Mouse (Mus musculus): ENCODE measurements around the gene Klhl26.
"Not testable (repeated sequence)": the region's sequence is repeated elsewhere in the genome, so short reads cannot be mapped to it uniquely, and the experiment has no call there.

The Klhl26 gene

DNA sequence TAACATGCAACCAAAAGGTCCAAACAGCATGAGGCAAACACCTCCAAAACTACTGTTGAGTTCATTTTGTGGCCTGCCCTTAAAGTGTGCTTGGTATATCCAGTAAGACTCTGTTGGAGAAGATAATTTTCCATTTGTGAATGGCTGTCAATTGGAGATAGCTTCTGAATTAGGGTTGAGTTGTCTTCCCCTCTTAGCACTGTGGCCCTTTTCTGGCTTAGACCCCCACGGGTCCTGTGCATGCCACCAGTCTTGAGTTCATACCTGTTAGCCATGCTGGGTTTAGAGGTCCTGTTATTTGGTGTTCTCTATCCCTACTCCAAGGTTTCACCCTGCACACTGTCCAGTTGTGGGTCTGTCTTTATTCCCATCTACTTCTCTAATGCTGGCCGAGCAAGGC lies 35.0 kb upstream of the Klhl26 start:
- H3K27me3 ChIP-seq (ENCODE audit: insufficient read depth, low read length): no peaks in the 10 kb centered on the region
- peak overlapping the region; percentile 97 for H3K4me3 ChIP-seq (replicated peaks; ENCODE audit: low read length)
- H3K36me3 ChIP-seq (ENCODE audit: insufficient read depth, low read length): peaks cover 79% of the 10 kb centered on the region
- H3K4me1 ChIP-seq (replicated peaks; ENCODE audit: low read depth, low read length): peaks cover 73% of the 10 kb centered on the region
- no peak for TF ChIP-seq NANOG (IDR thresholded peaks at IDR 0.05; ENCODE audit: borderline replicate concordance, low read length)
- no peak for TF ChIP-seq POU5F1 (IDR thresholded peaks at IDR 0.05; ENCODE audit: borderline replicate concordance, low read length)
- TF ChIP-seq CTCF (conservative IDR thresholded peaks at IDR 0.05; ENCODE audit: low read length): no peak
- H3K9me3 ChIP-seq (ENCODE audit: low read length): no peaks in the 10 kb centered on the region

- H3K4me3 ChIP-seq (replicated peaks; ENCODE audit: low read length): peak overlapping the region; percentile 97
- H3K27me3 ChIP-seq (ENCODE audit: insufficient read depth, low read length); H3K9me3 ChIP-seq (ENCODE audit: low read length): not testable (repeated sequence)
- H3K36me3 ChIP-seq (ENCODE audit: insufficient read depth, low read length): peaks cover 73% of the 10 kb centered on the region
- peaks cover 68% of the 10 kb centered on the region for H3K4me1 ChIP-seq (replicated peaks; ENCODE audit: low read depth, low read length)
Observed at GRCm38 (mm10) chr8:70511174-70511573, 34.4 kb upstream of the Klhl26 start.

DNA sequence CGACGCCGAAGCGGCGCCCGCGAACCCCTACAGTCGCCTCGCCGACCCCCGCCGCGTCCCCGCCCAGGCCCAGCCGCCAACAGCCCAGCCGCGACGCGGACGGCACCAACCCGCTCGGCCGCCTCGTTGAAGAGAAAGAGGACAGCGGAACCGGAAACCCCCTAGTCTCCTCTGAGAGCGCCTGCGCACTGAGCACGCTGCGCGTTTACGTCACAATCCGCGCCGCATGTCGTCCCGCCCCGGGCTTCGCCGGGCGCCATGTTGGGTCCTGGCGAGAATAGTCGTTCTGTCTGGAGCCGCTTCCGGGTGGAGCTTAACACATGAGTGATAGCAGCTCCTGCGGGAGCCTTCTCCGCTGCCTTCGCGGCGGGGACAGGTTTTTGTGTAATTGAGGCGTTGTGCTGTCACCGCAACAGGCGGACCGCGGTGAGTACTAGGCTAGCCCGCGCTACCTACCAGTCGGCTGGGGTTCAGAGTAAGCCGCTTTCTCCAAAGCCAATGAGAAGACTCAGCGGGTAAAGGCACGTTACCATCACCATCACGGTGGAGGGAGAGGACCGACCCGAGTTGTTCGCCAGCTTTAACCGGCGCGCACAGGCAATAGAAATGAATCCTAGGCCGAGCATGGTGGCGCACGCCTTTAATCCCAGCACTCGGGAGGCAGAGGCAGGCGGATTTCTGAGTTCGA lies 33.6 kb upstream of the Klhl26 start, which contains the start of gene Uba52:
Gene Uba52, minus strand, starts transcription at position 574 of the 688 bp plus-strand sequence.
- TF ChIP-seq CTCF (conservative IDR thresholded peaks at IDR 0.05; ENCODE audit: low read length) (no peak), NANOG (IDR thresholded peaks at IDR 0.05; ENCODE audit: borderline replicate concordance, low read length) (no peak), POU5F1 (IDR thresholded peaks at IDR 0.05; ENCODE audit: borderline replicate concordance, low read length) (no peak)
- H3K36me3 ChIP-seq (ENCODE audit: insufficient read depth, low read length): peaks cover 68% of the 10 kb centered on the region
- no peaks in the 10 kb centered on the region for H3K9me3 ChIP-seq (ENCODE audit: low read length)
- H3K4me1 ChIP-seq (replicated peaks; ENCODE audit: low read depth, low read length): peaks cover 71% of the 10 kb centered on the region
- H3K4me3 ChIP-seq (replicated peaks; ENCODE audit: low read length): peak within 1 kb of the TSS; percentile 97
- H3K27me3 ChIP-seq (ENCODE audit: insufficient read depth, low read length): no peaks in the 10 kb centered on the region

DNA sequence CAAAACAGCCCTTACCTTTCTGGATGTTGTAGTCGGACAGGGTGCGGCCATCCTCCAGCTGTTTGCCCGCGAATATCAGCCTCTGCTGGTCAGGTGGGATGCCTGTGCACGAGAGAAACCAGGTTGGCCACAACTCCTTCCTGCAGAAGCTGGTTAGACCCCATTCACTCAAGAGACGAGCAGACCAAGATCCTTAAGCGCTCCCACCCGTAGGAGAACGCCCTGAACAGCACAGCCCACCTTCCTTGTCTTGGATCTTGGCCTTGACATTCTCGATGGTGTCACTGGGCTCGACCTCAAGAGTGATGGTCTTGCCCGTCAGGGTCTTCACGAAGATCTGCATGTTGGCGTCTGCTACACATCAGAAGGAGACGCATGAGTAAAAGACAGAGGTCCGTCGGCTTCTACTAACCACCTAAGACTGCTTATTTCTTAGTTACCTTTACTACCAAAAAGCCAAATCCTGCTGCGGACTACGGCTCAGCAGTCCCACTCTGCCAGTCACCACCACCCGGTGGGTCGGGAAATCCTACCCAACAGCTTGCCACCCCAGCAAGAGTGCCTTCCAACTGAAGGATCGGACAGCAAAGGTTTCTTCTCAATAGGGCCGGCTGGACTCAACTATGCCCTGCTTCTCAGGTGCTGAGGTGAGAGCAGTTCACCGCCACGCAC lies 32.6 kb upstream of the Klhl26 start:
- no peak for TF ChIP-seq NANOG (IDR thresholded peaks at IDR 0.05; ENCODE audit: borderline replicate concordance, low read length)
- no peak for TF ChIP-seq POU5F1 (IDR thresholded peaks at IDR 0.05; ENCODE audit: borderline replicate concordance, low read length)
- no peak for TF ChIP-seq CTCF (conservative IDR thresholded peaks at IDR 0.05; ENCODE audit: low read length)
- Histone ChIP-seq H3K36me3 (ENCODE audit: insufficient read depth, low read length) (peaks cover 68% of the 10 kb centered on the region), H3K4me3 (replicated peaks; ENCODE audit: low read length) (peak overlapping the region; percentile 97), H3K9me3 (ENCODE audit: low read length) (no peaks in the 10 kb centered on the region), H3K27me3 (ENCODE audit: insufficient read depth, low read length) (peaks cover 2% of the 10 kb centered on the region), H3K4me1 (replicated peaks; ENCODE audit: low read depth, low read length) (peaks cover 72% of the 10 kb centered on the region)

DNA sequence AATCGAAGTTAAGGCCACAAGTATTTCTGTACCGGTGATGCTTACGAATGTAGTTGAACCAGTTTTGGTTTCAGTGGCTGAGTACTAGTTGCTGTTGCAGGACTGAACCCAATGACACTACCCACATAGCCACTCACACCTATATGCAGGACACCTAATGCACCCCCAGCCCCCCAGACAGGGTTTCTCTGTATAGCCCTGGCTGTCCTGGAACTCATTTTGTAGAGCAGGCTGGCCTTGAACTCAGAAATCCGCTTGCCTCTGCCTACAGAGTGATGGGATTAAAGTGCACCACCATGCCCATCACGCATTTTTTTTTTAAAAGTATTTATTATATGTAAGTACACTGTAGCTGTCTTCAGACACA lies 30.2 kb upstream of the Klhl26 start:
- H3K4me1 ChIP-seq (replicated peaks; ENCODE audit: low read depth, low read length): peaks cover 70% of the 10 kb centered on the region
- H3K36me3 ChIP-seq (ENCODE audit: insufficient read depth, low read length): peaks cover 54% of the 10 kb centered on the region
- H3K4me3 ChIP-seq (replicated peaks; ENCODE audit: low read length): peak overlapping the region; percentile 85
- no peaks in the 10 kb centered on the region for H3K9me3 ChIP-seq (ENCODE audit: low read length)
- TF ChIP-seq NANOG (IDR thresholded peaks at IDR 0.05; ENCODE audit: borderline replicate concordance, low read length) (no peak), POU5F1 (IDR thresholded peaks at IDR 0.05; ENCODE audit: borderline replicate concordance, low read length) (no peak), CTCF (conservative IDR thresholded peaks at IDR 0.05; ENCODE audit: low read length) (no peak)
- H3K27me3 ChIP-seq (ENCODE audit: insufficient read depth, low read length): peaks cover 23% of the 10 kb centered on the region

GRCm38 (mm10) chr8:70506328-70507026 lies 29.7 kb upstream of the Klhl26 start, which contains the start of gene Rex1bd:
Gene Rex1bd (minus strand): TSS chr8:70506752.
- Histone ChIP-seq H3K4me3 (replicated peaks; ENCODE audit: low read length) (peak within 1 kb of the TSS; percentile 97), H3K36me3 (ENCODE audit: insufficient read depth, low read length) (peaks cover 49% of the 10 kb centered on the region), H3K27me3 (ENCODE audit: insufficient read depth, low read length) (peaks cover 28% of the 10 kb centered on the region), H3K4me1 (replicated peaks; ENCODE audit: low read depth, low read length) (peaks cover 70% of the 10 kb centered on the region), H3K9me3 (ENCODE audit: low read length) (no peaks in the 10 kb centered on the region)
- no peak for TF ChIP-seq POU5F1 (IDR thresholded peaks at IDR 0.05; ENCODE audit: borderline replicate concordance, low read length)
- peak; percentile 59 for TF ChIP-seq CTCF (conservative IDR thresholded peaks at IDR 0.05; ENCODE audit: low read length)
- no peak for TF ChIP-seq NANOG (IDR thresholded peaks at IDR 0.05; ENCODE audit: borderline replicate concordance, low read length)

- Histone ChIP-seq H3K27me3 (ENCODE audit: insufficient read depth, low read length) (peaks cover 35% of the 10 kb centered on the region), H3K36me3 (ENCODE audit: insufficient read depth, low read length) (peaks cover 48% of the 10 kb centered on the region), H3K4me1 (replicated peaks; ENCODE audit: low read depth, low read length) (peaks cover 73% of the 10 kb centered on the region), H3K9me3 (ENCODE audit: low read length) (no peaks in the 10 kb centered on the region), H3K4me3 (replicated peaks; ENCODE audit: low read length) (peak overlapping the region; percentile 85)
- no peak for TF ChIP-seq POU5F1 (IDR thresholded peaks at IDR 0.05; ENCODE audit: borderline replicate concordance, low read length)
- TF ChIP-seq CTCF (conservative IDR thresholded peaks at IDR 0.05; ENCODE audit: low read length): no peak
- no peak for TF ChIP-seq NANOG (IDR thresholded peaks at IDR 0.05; ENCODE audit: borderline replicate concordance, low read length)
Observed at GRCm38 (mm10) chr8:70505698-70506327, 29.0 kb upstream of the Klhl26 start.

DNA sequence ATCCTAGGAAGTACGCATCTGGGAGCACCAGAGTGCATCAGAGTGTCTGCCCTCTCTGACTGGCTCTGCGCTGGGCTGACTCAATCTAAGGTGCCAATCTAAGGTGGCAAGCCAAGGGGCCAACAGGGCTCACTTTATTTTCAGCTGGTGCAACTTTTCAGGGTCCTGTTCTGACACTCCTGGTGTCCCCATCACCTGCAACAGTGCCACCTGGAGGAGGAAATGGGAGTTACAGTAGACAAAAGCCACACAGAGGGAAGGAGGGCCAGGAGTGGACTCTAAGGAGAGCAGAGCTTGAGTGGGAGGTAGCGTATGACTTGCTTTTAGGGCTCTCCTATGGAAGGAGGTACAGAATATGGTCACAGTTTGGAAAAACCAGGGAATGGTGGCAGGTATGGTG lies 28.1 kb upstream of the Klhl26 start:
- TF ChIP-seq POU5F1 (IDR thresholded peaks at IDR 0.05; ENCODE audit: borderline replicate concordance, low read length) (no peak), NANOG (IDR thresholded peaks at IDR 0.05; ENCODE audit: borderline replicate concordance, low read length) (no peak), CTCF (conservative IDR thresholded peaks at IDR 0.05; ENCODE audit: low read length) (peak; percentile 90)
- Histone ChIP-seq H3K36me3 (ENCODE audit: insufficient read depth, low read length) (peaks cover 48% of the 10 kb centered on the region), H3K4me3 (replicated peaks; ENCODE audit: low read length) (peak overlapping the region; percentile 85; the same call in 1 of the 2 replicates)

More for the DNA sequence above, 28.1 kb upstream of the Klhl26 start:
- H3K9me3 ChIP-seq (ENCODE audit: low read length): no peaks in the 10 kb centered on the region
- peaks cover 80% of the 10 kb centered on the region for H3K4me1 ChIP-seq (replicated peaks; ENCODE audit: low read depth, low read length)
- peaks cover 45% of the 10 kb centered on the region for H3K27me3 ChIP-seq (ENCODE audit: insufficient read depth, low read length)
